Mouse (Mus musculus) large intestine, adult 2 months (tissue): Measurements from ENCODE around the gene Snapc4. TPM values are rescaled to one million over a fixed set of nuclear protein-coding genes. Genes with fewer than 3 reads are reported as not detected.

ENCODE experiments used
- DNase-seq: peaks from one replicate; pipeline ENCODE4 v3.0.0-alpha.2; 2012; ENCODE audit warnings: low read depth, low spot score
- WGBS: fragments of 180-500 bp; shearing (Covaris S2); methylation state at CpG from one replicate; pipeline ENCODE4 v1.1.7; 2018; 5-methylcytosine and 5-hydroxymethylcytosine counted together
- polyA plus RNA-seq: library from polyadenylated mRNA; depleted of rRNA; stranded (reverse); fragments of >200 nt; gene quantifications from 2 replicates; pipeline ENCODE4 v1.2.3, GENCODE M21; 2012

Gene Snapc4
- polyA plus RNA-seq, 1 experiment, result 25.0 TPM

DNA sequence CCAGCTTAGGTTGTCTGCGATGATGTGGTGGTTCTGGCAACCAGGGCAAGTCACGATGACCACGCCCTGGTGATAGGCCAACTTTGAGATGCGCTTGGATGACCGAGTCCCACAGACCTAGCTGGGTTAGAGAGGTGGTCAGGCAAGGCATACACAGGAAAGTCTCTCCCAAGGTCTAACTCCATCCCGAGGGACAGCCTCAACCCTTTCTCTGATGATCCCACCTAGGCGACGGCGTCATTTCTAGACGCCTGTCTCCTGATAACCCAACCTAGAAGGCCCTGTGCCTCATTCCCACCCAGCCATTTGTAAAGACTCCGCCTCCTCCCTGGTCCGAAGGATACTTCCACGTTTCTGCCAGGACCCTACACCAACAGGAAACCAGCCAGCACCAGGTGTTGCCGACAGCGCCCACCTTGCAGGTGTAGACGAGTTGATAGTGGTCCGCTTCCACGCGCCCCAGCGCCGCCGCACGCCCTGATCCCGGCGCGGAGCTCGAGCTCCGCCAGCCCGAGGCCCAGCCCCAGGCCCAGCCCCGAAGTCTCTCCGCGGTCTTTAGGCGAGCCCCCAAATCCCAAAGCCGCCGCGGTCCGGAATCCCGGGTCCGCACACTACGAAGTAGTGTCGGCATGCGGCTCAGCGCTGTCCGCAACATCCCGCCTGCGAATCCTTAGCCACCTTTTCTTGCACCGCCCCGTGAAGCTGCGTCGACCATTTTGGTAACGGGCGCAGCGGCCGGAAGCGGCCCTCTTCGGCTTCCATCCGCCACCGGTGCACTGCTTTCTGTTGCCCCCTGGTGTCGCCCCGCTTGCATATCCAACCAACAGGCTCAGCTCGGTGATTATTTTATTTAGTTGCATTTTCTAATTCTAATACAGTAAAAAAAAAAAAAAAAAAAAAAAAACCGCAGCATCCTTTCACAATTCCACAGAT is 28.8 kb downstream of the Snapc4 start, which contains the start of gene Dnlz:
Gene Dnlz, minus strand, starts transcription at position 753 of the 933 bp plus-strand sequence.
- peak; percentile 62 for DNase-seq
- WGBS, result under 1% methylated on average over 62 of the region's 62 CpGs

DNA sequence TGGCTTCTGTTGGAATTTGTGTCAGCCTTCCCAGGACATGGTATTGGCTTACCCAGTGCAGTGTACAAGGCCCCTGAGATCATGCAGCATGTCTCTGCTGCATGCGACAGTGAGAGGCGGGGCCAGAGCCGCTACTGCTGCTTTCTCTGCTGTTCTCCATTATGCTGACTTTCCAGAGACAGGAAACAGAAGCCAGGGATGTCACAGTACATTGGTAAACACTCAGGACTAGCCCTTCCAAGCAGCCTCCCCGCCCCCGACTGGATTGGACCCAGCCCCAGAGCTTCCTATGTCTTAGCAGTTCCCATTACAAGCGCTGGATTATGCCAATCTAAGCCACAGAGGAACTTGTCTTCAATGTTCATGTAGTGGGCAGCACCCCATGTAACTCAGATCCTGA is 32.2 kb downstream of the Snapc4 start:
- WGBS, result 54% methylated on average over 6 of the region's 6 CpGs
- DNase-seq, result no peak

DNA sequence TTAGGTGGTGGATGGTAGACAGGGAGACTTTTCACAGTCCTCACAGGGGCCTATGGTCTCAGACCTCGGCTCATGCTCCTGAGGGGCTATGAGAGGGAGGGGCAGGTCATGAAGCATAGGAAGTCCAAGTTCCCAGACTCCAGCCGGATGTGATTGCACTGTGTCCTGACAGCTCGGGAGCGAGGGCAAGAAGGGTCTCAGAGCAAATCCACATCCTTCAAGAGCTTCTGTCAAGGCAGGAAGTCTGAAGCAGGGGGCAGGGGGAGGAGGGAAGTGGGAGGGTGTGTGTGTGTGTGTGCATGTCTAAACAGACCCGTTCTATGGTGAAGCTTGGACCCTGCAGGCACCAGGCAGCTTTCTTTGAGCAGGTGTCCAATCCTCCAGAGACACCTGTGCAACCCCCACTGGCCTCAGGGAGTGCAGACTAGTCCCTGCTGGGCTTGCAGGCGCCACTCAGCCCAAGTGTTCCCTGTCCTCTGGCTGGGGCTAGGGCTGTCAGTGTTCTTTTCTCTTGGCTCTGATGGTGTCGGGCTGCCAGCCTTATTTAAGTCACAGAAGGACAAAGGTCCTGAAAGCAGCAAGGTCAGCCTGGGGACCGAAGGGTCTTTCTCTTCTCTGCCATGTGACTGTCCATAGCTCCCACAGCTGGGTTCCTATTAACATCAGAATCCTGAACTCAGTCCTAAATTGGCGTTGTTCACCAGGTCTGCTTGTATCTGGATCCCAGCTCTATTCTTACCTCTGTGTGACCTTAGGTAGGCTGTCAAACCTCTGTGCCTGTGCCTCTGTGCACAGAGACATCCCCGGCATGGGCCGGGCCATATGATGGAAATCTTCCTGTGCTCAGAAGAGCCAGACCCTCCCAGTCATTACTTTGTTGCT is 37.6 kb downstream of the Snapc4 start:
- WGBS, result 71% methylated on average over 11 of the region's 11 CpGs
- DNase-seq, result no peak

DNA sequence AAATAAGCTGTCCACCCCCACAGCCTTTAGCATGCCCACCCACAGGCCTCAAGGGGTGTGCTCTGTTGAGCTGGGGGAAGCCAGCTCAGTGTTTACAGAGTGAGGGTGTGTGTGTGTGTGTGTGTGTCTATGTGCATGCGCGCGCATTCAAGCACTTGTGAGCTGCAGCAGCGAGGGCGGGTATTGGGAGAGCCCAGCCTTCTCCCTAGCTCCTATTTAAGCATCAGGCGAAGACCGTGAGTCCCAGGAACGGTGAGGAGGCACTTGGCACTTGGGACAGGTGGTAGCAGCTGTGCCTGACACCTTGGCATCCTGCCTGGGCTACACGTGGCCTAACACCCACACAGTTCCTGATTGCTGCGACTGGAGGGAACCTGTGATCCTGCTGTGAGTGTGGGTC is 38.4 kb downstream of the Snapc4 start:
- 11% methylated on average over 10 of the region's 10 CpGs for WGBS
- peak; percentile 44 for DNase-seq

DNA sequence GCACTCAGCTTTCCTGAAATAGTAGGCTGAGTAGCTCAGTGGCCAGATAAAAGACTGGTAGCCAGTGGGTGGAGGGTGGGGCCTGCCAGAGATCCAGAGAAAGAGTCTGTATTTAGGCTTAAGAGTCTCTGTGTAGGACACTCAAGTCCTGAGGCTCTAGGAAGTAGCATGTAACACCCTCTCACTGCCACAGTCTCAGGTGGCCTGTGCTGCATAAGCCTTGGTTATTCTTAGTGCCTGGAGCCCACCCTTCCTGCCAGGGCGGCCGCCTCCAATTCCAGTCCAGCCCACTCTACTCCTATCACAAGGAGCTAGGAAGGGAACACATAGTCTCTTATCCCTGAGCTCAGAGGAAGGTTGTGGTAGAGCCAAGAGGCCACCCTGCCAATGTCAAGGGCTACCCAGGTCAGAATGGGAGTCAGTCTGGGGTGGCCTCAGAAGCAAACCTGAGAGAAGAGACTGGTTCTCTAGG is 38.9 kb downstream of the Snapc4 start:
- WGBS, result 90% methylated on average over 2 of the region's 2 CpGs
- no peak for DNase-seq

DNA sequence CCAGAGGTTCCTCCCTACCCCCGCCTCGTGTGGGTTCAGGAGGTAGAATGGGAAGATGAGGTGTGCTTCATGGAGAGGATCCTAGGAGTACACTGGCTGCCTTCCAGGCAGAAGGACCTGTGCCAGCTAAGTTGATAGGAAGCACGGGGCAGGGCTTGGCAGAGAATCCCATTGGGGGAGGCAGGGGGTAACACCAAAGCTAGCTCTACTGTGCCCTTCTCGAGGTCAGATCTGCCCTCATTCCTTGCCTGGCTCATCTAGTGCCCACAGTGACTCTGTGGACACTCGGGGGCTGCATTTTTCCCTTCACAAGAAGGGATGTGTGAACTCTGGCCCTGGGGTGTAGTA is 41.3 kb downstream of the Snapc4 start:
- DNase-seq, result no peak
- WGBS, result 46% methylated on average over 5 of the region's 5 CpGs

DNA sequence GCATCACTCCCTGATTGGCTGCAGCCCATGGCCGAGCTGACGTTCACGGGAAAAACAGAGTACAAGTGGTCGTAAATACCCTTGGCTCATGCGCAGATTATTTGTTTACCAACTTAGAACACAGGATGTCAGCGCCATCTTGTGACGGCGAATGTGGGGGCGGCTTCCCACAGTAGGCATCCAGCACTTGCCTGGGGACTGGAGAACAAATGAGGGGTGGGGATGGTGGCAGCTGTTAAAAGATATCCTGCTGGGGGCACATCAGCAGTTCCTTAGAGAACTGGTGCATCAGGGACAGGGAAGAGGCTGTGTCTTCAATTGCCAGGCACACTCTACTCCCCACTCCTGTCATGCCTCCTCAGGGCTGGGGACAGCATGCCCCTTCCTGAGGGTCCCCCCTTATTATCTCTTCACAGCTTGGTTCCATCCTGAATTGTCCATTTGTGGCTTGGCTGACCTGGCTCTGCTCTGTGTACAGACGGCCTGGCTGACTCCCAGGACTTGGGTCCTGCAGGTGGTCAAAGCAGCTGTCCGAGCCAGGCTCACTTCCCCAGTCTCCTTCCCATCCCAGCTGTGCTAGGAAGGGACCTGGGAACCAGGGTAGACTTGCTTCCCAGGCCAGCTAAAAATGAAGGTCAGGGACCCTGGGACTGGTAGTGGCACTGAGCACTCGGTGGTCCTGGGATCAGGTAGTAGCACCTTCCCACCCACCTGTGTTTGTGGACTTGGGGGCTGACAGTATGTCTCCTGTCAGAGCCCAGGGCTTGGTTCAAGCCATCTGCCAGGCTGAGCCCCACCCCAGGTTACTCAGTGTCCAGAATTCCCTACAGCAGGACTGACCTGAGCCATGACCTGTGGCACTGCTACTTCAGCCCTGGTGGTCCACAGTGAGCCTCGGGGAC is 41.9 kb downstream of the Snapc4 start:
- no peak for DNase-seq
- 57% methylated on average over 10 of the region's 13 CpGs for WGBS

DNA sequence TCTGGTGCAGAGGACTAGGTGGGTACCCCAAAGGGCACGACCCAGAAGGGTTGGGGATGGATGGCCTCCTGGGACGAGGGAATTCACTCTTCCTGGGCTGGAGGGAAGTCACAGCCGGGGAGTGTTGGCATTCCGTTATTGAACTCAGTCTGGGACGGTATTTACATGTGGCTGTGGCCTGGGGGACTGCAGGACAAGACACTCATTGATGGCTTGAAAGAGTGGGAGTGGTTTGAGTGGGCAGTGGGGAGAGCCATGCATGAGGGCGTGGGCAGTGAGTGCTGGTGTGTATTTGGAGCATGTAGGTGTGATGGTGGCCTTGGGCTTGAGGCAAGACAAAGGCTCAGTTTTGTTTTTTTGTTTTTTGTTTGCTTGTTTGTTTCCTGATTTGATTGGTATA is 49.8 kb downstream of the Snapc4 start:
- no peak for DNase-seq
- WGBS, result 69% methylated on average over 6 of the region's 6 CpGs

DNA sequence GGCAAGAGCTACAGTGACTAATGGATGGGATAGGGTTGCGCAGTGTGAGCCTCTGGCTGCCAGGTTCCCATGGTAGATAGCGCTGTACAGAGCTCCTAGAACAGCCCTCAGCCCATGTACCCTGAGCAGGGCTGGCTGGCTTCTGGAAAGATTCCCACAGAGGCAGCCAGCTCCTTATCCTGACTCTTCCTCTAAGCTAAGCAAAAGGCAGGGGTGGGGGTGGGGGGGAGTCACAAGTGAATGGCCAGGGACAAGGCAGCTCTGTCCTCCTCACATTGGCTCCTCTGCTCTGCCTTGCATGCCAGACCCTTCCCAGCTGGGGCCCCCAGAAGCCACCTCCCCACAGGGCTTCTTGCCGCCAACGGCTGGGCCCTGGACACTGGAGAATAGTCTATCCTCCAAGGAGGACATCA is 50.4 kb downstream of the Snapc4 start:
- WGBS, result 95% methylated on average over 4 of the region's 4 CpGs

DNA sequence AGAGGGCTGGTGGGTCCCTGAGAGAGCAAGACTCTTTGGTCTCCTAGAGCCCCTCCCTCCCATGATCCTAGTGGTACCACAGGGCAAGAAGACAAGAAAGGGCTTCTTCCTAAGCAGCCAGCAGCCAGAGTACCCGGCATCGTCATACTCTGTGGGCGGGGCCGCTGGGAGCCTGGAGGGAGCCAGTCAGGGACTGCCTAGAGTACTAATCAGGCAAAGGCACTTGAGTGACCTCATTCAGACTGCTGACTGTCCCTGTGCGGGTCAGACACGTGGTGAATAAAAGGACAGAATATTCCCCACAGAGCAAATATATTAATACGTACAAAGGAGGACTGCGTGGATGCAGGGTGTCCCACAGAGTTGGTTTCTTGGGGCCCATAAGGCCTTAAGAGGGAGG is 51.1 kb downstream of the Snapc4 start:
- no peak for DNase-seq
- WGBS, result 52% methylated on average over 8 of the region's 8 CpGs

More for the DNA sequence above, 50.4 kb downstream of the Snapc4 start:
- DNase-seq, result no peak

DNA sequence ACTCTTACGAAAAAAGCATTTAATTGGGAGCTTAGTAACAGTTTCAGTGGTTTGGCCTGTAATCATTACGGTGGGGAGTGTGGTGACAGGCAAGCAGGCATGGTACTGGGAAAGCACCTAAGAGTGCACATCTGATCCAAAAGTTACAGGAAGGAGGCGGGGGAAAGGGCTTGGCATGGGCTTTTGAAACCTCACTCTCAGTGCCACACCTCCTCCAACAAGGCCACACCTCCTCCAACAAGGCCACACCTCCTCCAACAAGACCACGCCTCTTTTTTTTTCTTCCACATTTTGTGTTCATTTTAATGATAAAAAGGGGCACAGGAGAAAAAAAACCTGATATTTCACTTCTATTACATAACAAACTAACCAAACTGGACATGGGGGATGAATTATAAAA is 52.6 kb downstream of the Snapc4 start:
- DNase-seq, result no peak
- WGBS, result 65% methylated on average over 4 of the region's 4 CpGs

DNA sequence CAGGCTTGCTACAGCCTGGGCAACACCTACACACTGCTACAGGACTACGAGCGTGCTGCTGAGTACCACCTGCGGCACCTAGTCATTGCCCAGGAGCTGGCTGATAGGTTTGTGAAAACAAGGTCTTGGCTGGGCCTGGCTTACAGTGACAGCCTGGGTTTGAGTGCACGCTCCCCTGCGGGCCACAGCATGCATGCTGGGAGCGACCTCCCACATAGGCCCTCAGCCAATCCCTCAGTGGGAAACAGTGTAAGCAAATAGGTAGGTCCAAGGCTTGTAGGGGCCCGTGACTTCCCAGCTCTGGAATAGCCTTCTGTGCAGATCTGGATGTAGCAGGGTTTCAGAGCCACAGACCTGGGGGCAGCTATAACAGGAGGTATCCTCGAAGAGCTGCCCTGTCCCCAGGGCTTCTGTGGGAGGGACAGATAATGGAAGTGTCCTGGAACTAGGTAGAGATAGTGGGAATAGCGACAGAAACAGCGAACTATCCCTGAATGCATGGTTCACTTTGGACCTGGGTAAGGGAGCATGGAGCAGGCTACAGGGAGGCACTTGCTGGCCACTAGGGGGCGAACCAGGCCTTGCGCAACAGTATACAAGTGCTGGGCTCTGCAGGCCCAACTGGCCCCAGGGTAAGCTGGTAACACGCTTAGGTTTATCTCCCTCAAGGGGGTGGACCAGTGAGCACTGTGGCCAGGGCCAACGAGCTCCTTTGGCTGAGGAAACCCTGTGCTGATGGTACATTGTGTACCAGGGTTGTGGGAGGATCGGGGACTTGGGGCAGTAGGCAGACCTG is 54.9 kb downstream of the Snapc4 start:
- DNase-seq, result no peak
- 63% methylated on average over 15 of the region's 15 CpGs for WGBS

DNA sequence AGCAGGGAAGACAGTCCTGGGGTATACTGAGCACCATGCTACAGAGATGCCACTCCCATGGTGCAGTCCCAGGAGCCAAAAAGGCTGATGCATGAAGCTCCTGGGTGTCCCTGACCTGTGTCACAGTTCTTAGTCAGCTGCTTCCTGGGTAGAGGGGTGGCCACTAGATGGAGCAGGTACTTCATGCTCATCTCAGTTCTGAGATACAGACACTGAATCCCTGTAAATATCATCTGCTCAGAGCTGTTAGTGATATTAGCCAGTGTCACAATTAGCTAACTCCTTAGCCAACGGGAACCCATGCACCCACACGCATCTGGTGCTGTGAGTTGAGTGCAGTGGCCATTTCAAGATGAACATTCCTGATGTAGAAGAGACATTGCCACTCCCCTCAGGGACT is 55.5 kb downstream of the Snapc4 start:
- WGBS, result 71% methylated on average over 2 of the region's 2 CpGs
- no peak for DNase-seq

DNA sequence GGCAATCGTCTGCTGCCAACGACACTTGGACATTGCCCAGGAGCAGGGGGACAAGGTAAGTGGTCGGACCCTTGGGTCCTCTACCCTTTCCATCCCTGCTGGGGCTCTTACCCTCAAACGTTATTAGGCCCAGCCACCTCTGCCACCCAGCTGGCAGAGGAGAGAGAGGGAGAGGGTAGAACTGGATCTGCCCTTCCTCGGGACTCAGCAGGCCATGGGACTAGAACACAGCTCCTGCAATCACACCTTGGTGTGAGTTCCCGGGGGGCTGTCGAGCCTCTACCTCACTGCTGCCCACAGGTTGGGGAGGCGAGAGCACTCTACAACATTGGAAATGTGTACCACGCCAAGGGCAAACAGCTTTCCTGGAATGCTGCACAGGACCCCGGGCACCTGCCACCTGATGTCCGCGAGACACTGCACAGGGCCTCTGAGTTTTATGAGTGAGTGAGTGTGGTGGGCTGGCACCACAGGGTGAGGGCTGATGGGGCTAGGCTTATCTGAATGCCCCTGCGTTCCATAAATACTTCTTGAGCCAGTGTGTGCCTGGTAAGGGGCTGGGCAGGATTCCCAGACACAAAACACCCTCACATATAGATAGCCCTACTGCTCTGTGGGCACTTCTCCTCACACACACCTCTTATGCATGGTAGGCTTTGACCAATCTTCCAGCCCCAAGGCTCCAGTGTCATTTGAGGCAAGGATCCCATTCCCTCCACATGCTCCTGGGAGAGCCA is 56.7 kb downstream of the Snapc4 start:
- WGBS, result 86% methylated on average over 13 of the region's 13 CpGs
- DNase-seq, result no peak

DNA sequence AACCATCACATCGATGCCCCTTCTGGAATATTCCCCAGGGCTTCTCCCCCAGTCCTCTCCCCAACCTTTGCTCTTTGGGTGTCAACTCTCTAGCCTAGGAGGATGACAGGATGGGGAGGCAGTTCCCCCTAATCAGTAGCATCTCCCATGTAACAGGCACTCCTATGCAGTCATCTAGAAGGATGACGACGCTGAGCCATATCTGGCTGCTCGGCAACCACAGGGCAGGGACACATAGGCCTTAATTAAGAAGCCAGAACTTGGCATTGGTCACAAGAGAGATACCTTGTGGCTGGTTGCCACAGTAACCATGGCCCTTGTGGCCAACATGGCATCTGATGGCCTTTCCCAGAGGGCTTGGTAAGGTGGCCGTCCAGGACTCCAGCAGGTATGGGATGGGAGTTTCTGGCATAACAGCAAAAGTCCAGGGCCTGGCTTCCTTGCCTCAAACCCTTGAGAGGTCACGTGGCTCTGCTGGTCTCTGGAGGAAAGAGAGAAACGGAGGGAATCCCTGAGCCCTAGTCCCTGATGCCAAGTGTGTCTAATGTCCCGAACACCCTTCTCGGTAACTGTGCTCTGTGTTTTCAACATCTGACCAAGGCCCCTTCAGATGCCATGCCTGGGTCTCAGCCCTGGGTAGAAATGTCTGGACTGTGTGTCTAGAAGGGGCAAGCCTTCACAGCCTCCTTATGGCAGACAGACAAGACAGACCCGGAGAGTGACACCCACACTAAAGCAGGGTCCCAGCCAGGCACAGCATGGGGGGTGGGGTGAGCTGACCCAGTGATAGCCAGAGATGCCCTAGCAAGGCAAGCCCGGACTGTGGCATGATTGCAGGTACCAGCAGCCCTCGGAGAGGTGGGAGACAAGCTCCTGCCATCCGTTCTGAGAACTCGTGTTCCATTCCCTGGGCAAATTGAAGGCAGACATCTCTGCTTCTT is 59.9 kb downstream of the Snapc4 start:
- WGBS, result 80% methylated on average over 14 of the region's 14 CpGs
- no peak for DNase-seq

DNA sequence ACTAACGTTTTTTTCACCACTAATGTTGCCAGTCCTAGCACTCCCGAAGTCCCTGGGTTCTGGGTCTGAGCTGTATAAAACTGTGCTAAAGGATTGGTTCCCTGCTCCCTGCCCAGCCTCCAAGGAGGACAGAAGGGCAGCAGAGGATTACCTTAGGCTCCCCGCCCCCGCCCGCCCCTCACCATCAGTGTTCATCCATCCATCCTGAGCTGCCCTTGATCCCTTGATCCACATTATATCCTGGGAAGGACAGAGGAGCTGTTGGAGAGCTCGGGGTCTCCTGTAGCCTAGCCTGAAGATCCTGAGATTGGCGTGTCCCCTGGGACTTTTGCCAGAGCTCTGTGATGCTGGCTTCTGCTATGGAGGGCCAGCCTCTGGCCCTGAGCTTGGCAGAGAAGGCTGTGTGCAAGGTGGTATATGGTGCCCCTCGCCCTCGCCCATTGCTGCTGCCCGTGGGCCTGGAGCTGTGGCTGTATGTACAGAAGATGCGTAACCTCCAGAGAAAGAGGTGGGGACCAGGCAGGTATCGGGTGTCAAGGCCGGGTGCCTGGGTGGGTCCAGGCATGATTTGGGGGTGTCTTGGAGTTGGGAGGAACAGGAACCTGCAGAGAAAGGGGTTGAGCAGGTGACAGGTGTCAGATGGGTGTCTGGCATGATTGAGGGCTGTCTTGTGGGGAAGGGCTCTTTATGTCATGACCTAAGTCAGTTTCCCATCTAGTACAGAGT is 60.8 kb downstream of the Snapc4 start:
- WGBS, result 82% methylated on average over 13 of the region's 13 CpGs
- DNase-seq, result no peak
